Mouse (Mus musculus): ENCODE measurements around the gene Pkd1l3. TPM values are rescaled to one million over a fixed set of nuclear protein-coding genes. Genes with fewer than 3 reads are reported as not detected.

Gene Pkd1l3
- polyA plus RNA-seq, 1 experiment from 2014 or later = 0.21 TPM

DNA sequence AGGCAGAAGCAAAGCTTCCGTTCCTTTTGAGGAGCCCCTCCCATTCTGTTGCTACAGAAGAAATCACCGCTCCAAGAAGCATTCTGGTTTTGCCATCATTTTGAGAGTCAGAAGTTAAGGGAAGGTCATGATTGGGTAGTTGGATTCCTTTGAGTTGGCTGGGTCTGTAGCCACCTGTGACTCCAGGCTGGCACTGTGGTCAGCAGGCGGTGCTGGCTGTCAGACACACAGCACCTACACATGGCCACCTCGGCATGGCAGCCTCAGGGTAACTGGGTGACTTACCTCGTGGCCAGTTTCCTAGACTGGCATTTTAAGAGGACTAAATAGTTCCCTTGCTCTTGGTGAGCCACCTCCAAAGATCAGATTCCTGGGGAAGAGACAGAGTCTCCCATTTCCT lies 26.9 kb downstream of the Pkd1l3 start:
- 88% methylated on average over 5 of the region's 5 CpGs for WGBS
- Histone ChIP-seq H3K9me3 (replicated peaks) (no peaks in the 10 kb centered on the region), H3K27me3 (ENCODE audit: low read depth, poor library complexity, severe bottlenecking) (no peaks in the 10 kb centered on the region), H3K4me1 (no peaks in the 10 kb centered on the region), H3K4me3 (no peak overlapping the region), H3K36me3 (no peaks in the 10 kb centered on the region), H3K27ac (no peak overlapping the region)
- DNase-seq (ENCODE audit: low spot score) = no peak

DNA sequence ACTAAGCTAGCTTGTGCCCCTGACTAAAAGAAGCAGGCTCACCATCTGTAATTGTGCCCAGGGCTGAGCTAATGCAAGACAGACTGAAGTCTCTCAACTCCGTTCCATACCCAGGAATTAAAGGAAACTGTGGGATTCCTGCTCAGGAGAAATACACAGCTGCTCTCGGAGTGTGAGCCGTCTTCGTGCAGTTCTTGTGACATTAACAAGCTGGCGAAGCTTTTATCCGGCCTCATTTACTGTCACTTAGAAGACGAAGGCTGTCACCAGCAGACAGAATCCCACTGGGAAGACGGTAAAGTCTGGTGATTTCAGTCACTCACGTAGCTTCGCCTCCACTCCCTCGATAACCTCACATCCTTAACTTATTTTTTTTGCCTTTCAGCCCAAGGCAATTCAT lies 33.0 kb downstream of the Pkd1l3 start:
- H3K9me3 ChIP-seq (replicated peaks) = no peaks in the 10 kb centered on the region
- no peak overlapping the region for H3K4me3 ChIP-seq
- WGBS = 75% methylated on average over 11 of the region's 11 CpGs
- H3K27me3 ChIP-seq (ENCODE audit: low read depth, poor library complexity, severe bottlenecking) = no peaks in the 10 kb centered on the region
- DNase-seq (ENCODE audit: low spot score) = no peak
- no peaks in the 10 kb centered on the region for H3K4me1 ChIP-seq
- H3K36me3 ChIP-seq = no peaks in the 10 kb centered on the region
- no peak overlapping the region for H3K27ac ChIP-seq

DNA sequence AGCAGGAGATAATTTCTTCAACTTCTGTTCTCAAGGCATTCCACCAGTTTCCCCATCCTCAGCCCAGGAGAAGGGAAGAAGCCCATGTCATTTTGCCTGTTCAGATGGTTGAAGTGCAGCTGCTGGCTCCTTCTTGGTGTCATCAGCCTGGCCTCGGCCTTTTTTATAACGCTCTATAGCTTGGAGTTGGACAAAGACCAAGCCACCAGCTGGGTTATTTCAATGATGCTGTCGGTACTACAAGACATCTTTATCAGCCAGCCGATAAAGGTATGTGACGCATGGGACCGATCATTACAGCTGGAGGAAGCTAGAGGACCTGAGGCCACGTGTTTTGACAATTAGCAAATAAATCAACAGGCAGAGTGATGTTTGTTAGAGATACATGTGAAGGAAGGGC lies 34.2 kb downstream of the Pkd1l3 start:
- no peak for DNase-seq (ENCODE audit: low spot score)
- WGBS = 85% methylated on average over 7 of the region's 7 CpGs

DNA sequence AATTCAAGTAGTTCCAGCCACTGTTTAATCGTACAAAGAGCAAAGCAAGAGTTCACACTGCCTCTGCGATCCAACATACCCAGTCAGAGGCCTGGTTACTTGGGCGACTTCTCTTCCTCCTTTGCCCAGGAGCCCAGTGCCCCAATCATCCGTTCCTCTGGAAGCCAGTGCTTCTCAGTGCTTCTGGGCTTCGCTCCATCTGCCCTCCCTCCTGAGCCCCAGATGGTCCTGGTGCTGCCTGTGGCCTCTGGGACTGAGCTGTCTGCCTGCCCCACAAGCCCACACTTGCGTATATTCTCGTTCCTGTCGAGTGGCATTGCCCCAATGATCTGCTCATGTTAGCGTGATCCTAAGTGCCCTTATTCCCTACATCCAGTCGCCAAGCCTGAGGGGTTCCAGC lies 36.5 kb downstream of the Pkd1l3 start:
- Histone ChIP-seq H3K9me3 (replicated peaks) (no peaks in the 10 kb centered on the region), H3K4me1 (no peaks in the 10 kb centered on the region), H3K27ac (no peak overlapping the region), H3K27me3 (ENCODE audit: low read depth, poor library complexity, severe bottlenecking) (no peaks in the 10 kb centered on the region), H3K4me3 (no peak overlapping the region), H3K36me3 (no peaks in the 10 kb centered on the region)
- no peak for DNase-seq (ENCODE audit: low spot score)
- 82% methylated on average over 10 of the region's 10 CpGs for WGBS

More for the DNA sequence above, 34.2 kb downstream of the Pkd1l3 start:
- Histone ChIP-seq H3K9me3 (replicated peaks) (no peaks in the 10 kb centered on the region), H3K36me3 (no peaks in the 10 kb centered on the region), H3K4me3 (no peak overlapping the region), H3K27me3 (ENCODE audit: low read depth, poor library complexity, severe bottlenecking) (no peaks in the 10 kb centered on the region), H3K27ac (no peak overlapping the region), H3K4me1 (no peaks in the 10 kb centered on the region)

DNA sequence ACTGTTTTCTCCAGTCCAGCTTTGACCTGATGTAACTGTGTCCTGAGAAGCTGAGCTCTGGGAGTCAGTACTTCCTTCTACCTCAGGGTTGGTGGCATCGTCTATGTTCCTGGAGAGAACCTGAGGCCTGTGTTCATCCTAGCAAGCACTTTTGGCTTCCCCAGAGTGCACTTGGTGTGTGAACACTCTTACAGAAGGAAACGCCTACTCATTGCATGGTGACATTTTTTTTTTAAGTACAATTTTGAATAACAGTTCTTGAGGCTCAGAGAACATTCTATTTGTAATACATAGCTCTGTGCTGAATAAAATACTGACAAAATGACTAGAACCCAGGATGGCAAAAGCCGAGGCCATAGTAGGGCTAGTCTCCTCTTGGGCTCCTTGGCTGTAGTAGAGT lies 42.5 kb downstream of the Pkd1l3 start:
- 89% methylated on average over 3 of the region's 3 CpGs for WGBS
- no peak overlapping the region for H3K27ac ChIP-seq
- no peaks in the 10 kb centered on the region for H3K9me3 ChIP-seq (replicated peaks)
- no peaks in the 10 kb centered on the region for H3K27me3 ChIP-seq (ENCODE audit: low read depth, poor library complexity, severe bottlenecking)
- H3K4me3 ChIP-seq = no peak overlapping the region
- H3K36me3 ChIP-seq = no peaks in the 10 kb centered on the region
- no peak for DNase-seq (ENCODE audit: low spot score)
- no peaks in the 10 kb centered on the region for H3K4me1 ChIP-seq

DNA sequence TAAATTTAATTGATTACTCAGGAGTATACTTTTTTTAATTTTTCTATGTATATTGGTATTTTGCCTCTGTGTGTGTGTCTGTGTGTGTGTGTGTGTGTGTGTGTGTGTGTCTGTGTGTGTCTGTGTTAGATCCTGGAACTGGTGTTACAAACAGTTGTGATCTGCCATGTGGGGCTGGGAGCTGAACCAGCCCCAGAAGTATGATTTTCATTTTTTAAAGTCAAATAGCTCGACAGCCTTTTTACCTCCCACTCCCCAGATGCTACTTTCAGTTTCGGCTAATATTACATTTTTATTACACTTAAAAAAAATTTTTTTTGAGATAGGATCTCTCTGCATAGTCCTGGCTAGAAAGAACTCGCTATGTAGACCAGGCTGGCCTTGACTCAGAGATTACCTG lies 48.0 kb downstream of the Pkd1l3 start:
- Histone ChIP-seq H3K27me3 (ENCODE audit: low read depth, poor library complexity, severe bottlenecking) (no peaks in the 10 kb centered on the region), H3K4me3 (no peak overlapping the region), H3K9me3 (replicated peaks) (no peaks in the 10 kb centered on the region), H3K36me3 (peaks cover 3% of the 10 kb centered on the region), H3K4me1 (no peaks in the 10 kb centered on the region), H3K27ac (no peak overlapping the region)
- DNase-seq (ENCODE audit: low spot score) = no peak
- 87% methylated on average over 3 of the region's 3 CpGs for WGBS

DNA sequence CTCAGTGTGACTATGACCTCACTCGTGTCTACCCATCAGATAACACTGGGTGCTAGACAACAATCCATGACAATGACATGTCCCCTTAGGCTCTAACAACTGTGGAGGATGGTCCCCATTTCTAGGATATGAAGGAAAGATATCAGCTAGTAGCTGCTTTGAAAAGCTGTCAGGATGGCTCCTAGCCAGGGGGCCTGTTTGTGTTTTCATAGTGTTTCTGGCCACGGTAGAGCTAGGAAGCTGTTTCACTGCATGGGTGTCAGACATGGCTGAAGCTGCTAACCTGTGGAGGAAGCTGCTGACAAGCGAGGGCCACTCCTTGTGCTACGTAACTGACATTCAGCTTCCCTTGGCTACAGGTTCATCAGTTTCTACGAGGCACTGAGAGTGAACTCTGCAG lies 52.3 kb downstream of the Pkd1l3 start:
- no peaks in the 10 kb centered on the region for H3K9me3 ChIP-seq (replicated peaks)
- no peak for DNase-seq (ENCODE audit: low spot score)

DNA sequence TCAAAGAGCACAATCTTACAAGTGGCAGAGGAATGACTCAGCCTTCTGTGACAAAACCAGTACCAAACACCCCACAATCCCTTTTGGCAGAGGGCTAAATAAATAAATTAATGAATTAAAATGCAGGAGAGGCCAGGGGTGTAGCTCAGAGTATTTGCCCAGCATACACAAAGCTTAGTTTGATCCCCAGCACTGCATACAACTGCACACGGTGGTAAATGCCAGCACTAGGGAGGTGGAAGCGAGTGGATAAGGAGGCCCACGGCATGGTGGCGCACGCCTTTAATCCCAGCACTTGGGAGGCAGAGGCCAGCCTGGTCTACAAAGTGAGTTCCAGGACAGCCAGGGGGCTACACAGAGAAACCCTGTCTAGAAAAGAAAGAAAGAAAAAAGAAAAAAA lies 58.3 kb downstream of the Pkd1l3 start:
- WGBS = 93% methylated on average over 5 of the region's 5 CpGs
- Histone ChIP-seq H3K36me3 (peaks cover 99% of the 10 kb centered on the region), H3K27me3 (ENCODE audit: low read depth, poor library complexity, severe bottlenecking) (no peaks in the 10 kb centered on the region), H3K4me3 (no peak overlapping the region), H3K4me1 (no peaks in the 10 kb centered on the region), H3K27ac (no peak overlapping the region), H3K9me3 (replicated peaks) (no peaks in the 10 kb centered on the region)
- no peak for DNase-seq (ENCODE audit: low spot score)

More for the DNA sequence above, 52.3 kb downstream of the Pkd1l3 start:
- Histone ChIP-seq H3K4me3 (no peak overlapping the region), H3K27me3 (ENCODE audit: low read depth, poor library complexity, severe bottlenecking) (no peaks in the 10 kb centered on the region), H3K27ac (no peak overlapping the region), H3K36me3 (peaks cover 45% of the 10 kb centered on the region), H3K4me1 (no peaks in the 10 kb centered on the region)
- 87% methylated on average over 5 of the region's 5 CpGs for WGBS

DNA sequence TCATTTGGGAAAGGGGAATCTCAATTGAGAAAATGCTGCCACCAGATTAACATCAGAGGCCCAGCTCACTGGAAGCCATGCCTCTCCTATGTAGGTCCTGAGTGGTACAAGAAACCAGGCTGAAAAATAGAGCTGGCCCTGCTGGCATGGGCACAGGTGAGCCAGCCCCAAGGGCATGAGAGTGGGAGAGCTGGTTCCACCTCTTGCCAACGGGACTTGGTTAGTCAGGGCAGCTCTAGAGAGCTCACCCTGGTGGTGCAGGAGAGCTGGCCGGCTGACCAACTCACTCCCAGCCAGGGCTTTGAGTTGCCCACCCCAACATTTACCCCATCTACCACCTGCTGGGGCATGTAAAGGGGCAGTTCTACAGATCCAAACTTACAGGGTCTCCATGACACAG lies 59.3 kb downstream of the Pkd1l3 start:
- Histone ChIP-seq H3K4me3 (no peak overlapping the region), H3K36me3 (peaks cover 100% of the 10 kb centered on the region), H3K27me3 (ENCODE audit: low read depth, poor library complexity, severe bottlenecking) (no peaks in the 10 kb centered on the region), H3K27ac (no peak overlapping the region), H3K9me3 (replicated peaks) (no peaks in the 10 kb centered on the region), H3K4me1 (no peaks in the 10 kb centered on the region)
- WGBS = 92% methylated on average over 2 of the region's 2 CpGs
- no peak for DNase-seq (ENCODE audit: low spot score)

DNA sequence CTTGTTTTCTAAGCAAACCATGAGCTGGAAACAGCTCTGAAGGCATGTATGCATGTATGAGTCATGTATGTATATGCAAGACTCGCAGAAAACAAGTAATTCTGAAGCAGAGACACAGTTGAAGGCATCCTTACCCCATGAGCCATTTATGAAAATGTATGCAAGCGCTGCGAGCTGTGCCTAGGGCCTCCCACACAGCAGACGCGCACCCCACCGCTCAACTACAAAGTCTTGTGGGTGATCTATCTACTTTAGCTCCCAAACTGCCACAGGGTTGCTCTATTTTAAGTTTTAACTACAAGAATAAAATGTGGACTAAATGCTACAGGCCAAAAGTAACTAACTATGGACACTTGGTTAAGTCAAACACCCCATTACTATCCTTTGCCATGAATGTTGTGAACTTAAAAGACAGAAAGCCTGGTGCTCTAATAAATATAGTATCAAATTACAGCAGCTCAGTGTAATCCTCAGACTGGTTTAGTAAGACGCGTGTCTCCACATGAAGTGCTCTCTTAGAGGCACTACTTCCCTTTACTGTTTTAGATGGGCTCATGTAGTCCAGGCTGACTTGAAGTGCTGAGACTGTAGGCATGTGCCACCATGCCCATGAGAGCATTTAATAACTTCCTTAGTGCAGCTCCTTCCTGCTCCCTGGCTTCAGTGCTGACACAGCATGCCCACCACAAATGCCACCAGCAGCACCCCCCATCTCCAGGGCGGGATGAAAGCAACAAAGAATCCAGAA lies 61.8 kb downstream of the Pkd1l3 start:
- Histone ChIP-seq H3K4me1 (no peaks in the 10 kb centered on the region), H3K4me3 (no peak overlapping the region), H3K27ac (no peak overlapping the region), H3K27me3 (ENCODE audit: low read depth, poor library complexity, severe bottlenecking) (no peaks in the 10 kb centered on the region), H3K9me3 (replicated peaks) (no peaks in the 10 kb centered on the region), H3K36me3 (peaks cover 100% of the 10 kb centered on the region)
- DNase-seq (ENCODE audit: low spot score) = no peak
- 95% methylated on average over 9 of the region's 9 CpGs for WGBS

DNA sequence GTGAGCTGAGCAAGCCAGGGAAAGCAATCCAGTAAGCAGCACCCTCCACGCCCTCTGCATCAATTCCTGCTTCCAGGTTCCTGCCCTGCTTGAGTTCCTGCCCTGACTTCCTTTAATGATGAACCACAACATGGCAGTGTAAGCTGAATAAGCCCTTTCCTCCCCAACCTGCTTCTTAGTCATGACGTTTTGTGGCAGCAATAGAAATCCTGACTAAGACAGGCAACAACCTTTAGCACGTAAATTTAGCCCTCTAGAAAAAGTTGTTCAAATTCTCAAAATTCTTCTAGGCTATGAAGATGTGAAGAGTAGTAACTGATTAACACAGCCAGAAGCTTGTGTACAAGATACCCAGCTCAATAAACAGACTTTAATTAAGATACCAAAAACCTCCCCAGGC lies 67.2 kb downstream of the Pkd1l3 start:
- Histone ChIP-seq H3K27ac (no peak overlapping the region), H3K27me3 (ENCODE audit: low read depth, poor library complexity, severe bottlenecking) (no peaks in the 10 kb centered on the region), H3K4me1 (no peaks in the 10 kb centered on the region), H3K4me3 (no peak overlapping the region), H3K36me3 (peaks cover 72% of the 10 kb centered on the region), H3K9me3 (replicated peaks) (no peaks in the 10 kb centered on the region)
- WGBS = 84% methylated on average over 3 of the region's 3 CpGs
- DNase-seq (ENCODE audit: low spot score) = no peak

DNA sequence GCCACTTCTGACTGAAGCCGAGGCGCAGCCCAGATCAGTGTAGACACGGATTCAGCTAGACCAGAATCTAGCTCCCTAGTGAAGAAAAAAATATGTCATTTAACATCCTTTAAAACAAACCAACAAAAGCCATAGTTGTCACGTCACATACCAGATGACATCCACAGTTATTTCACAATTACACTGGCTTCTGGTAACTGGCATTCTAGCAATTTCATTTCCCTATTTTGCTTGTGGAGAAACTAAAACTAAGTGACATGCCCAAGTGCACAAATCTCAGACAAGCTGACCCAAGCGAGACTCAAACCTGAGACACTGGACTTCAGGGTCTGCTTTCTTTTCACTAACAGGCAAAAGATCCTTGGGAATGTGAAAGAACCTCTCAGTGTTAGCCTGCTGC lies 67.8 kb downstream of the Pkd1l3 start:
- no peaks in the 10 kb centered on the region for H3K27me3 ChIP-seq (ENCODE audit: low read depth, poor library complexity, severe bottlenecking)
- DNase-seq (ENCODE audit: low spot score) = no peak
- WGBS = 92% methylated on average over 5 of the region's 5 CpGs
- no peaks in the 10 kb centered on the region for H3K9me3 ChIP-seq (replicated peaks)
- no peak overlapping the region for H3K27ac ChIP-seq
- no peak overlapping the region for H3K4me3 ChIP-seq
- no peaks in the 10 kb centered on the region for H3K4me1 ChIP-seq
- peaks cover 66% of the 10 kb centered on the region for H3K36me3 ChIP-seq

DNA sequence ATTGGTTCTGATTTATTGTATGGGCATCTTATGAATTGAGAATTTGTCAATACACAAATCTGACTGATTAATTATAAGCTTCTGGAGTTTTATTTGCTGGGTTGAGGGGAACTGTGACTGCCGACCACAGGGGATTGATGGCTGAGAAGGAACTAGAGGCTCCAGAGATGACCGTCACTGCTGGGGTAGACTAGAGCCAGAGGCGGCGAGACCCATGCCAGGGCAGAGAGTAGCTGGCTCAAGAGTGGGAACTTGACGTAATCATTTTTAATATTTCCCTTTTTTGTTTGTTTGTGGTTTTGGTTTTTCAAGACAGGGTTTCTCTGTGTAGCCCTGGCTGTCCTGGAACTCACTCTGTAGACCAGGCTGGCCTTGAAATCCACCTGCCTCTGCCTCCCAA lies 72.9 kb downstream of the Pkd1l3 start:
- H3K27me3 ChIP-seq (ENCODE audit: low read depth, poor library complexity, severe bottlenecking) = no peaks in the 10 kb centered on the region
- no peaks in the 10 kb centered on the region for H3K9me3 ChIP-seq (replicated peaks)
- no peak for DNase-seq (ENCODE audit: low spot score)
- no peak overlapping the region for H3K4me3 ChIP-seq
- H3K4me1 ChIP-seq = peaks cover 16% of the 10 kb centered on the region
- no peak overlapping the region for H3K27ac ChIP-seq
- 98% methylated on average over 5 of the region's 5 CpGs for WGBS
- H3K36me3 ChIP-seq = peaks cover 26% of the 10 kb centered on the region

DNA sequence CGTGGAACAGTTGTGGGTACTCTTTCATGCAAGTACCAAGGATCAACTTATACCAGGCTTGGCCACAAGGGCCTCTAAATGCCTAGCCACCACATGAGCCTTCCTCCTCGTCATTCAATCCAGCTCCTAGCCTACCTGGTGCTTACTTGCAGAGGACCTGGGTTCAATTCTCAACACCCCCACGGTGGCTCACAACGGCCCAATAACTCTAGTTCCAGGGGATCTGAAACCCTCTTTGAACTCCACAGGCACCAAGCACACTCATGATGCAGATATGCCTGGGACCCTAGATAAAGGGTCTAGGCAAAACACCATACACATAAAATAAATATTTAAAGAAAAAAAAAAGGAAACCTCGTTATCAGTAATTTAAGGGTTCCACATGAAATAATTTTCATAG lies 77.5 kb downstream of the Pkd1l3 start:
- peaks cover 11% of the 10 kb centered on the region; the same call in 1 of the 2 replicates for H3K36me3 ChIP-seq
- H3K4me3 ChIP-seq = peak overlapping the region; percentile 99
- WGBS = 62% methylated on average over 5 of the region's 5 CpGs
- DNase-seq (ENCODE audit: low spot score) = peak; percentile 39
- no peak overlapping the region for H3K27ac ChIP-seq
- H3K4me1 ChIP-seq = peaks cover 25% of the 10 kb centered on the region
- no peaks in the 10 kb centered on the region for H3K27me3 ChIP-seq (ENCODE audit: low read depth, poor library complexity, severe bottlenecking)
- no peaks in the 10 kb centered on the region for H3K9me3 ChIP-seq (replicated peaks)
